Mouse (Mus musculus): ENCODE results near the gene Mc1r.
"Not testable (repeated sequence)": the region's sequence is repeated elsewhere in the genome, so short reads cannot be mapped to it uniquely, and the experiment has no call there.

DNA sequence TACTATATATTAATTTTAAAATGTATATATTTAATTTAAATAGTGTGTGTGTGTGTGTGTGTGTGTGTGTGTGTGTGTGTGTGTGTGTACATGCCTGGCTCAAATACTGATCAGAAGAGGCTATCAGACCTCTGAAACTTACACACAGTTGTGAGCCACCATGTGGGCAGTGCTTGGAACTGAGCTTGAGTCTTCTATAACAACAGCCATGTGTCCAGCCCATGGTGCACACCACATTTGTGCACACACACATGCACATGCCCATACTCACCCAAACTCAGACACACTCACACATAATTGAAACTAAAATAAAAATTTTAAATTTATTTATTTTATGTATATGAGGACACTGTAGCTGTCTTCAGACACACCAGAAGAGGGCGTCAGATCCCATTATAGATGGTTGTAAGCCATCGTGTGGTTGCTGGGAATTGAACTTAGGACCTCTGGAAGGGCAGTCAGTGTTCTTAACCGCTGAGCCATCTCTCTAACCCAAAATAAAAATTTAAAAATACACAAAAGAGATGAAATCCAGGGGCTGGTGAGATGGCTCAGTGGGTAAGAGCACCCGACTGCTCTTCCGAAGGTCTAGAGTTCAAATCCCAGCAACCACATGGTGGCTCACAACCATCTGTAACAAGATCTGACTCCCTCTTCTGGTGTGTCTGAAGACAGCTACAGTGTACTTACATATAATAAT, 8.2 kb downstream of the Mc1r start:
- TF ChIP-seq CTCF (IDR thresholded peaks at IDR 0.05 in 2 of 3, conservative IDR thresholded peaks at IDR 0.05 in 1 of 3; ENCODE audit: control insufficient read depth in 1 of 3, insufficient read depth in 1 of 3, low read depth in 2 of 3, low read length in 3 of 3, poor library complexity in 1 of 3, severe bottlenecking in 1 of 3) (peak in 1 of 3 experiments; percentile 13; a peak in 1 of 6 replicates), TBP (IDR thresholded peaks at IDR 0.05; ENCODE audit: low read depth, low read length) (peak; percentile 97)
- TF ChIP-seq SIN3A (IDR thresholded peaks at IDR 0.05; ENCODE audit: low read length); POLR2A (IDR thresholded peaks at IDR 0.05; ENCODE audit: control insufficient read depth in 1 of 2, insufficient read depth in 1 of 2, low read depth in 1 of 2, low read length in 2 of 2, poor library complexity in 1 of 2); BHLHE40 (IDR thresholded peaks at IDR 0.05; ENCODE audit: borderline replicate concordance, low read depth, low read length); POLR2AphosphoS5 (IDR thresholded peaks at IDR 0.05; ENCODE audit: borderline replicate concordance, low read depth, low read length); ZNF384 (IDR thresholded peaks at IDR 0.05; ENCODE audit: low read depth, low read length); EP300 (IDR thresholded peaks at IDR 0.05; ENCODE audit: low read depth in 1 of 2, low read length in 2 of 2); CHD2 (IDR thresholded peaks at IDR 0.05; ENCODE audit: low read length): not testable (repeated sequence)
